Mouse (Mus musculus) small intestine, adult 2 months (tissue): Measurements from ENCODE around the gene Prkca. TPM values are rescaled to one million over a fixed set of nuclear protein-coding genes. Genes with fewer than 3 reads are reported as not detected.

Source experiments
- H3K27ac ChIP-seq: fragments of 200-500 bp; 2 replicates; pipeline ENCODE4 v1.5.1; 2012; ENCODE audit warnings: low read depth, low read length, control low read depth, inconsistent platforms; ENCODE audit not compliant: insufficient read depth
- H3K27me3 ChIP-seq: fragments of 200-500 bp; 2 replicates; pipeline ENCODE4 v1.6.1; 2012; ENCODE audit warnings: mild to moderate bottlenecking, moderate library complexity, low read length, inconsistent platforms; ENCODE audit not compliant: control insufficient read depth, insufficient read depth
- H3K36me3 ChIP-seq: fragments of 200-500 bp; 2 replicates; pipeline ENCODE4 v1.6.1; 2012; ENCODE audit warnings: mild to moderate bottlenecking, low read length, control low read depth, inconsistent platforms; ENCODE audit not compliant: control insufficient read depth, insufficient read depth
- H3K4me1 ChIP-seq: fragments of 200-500 bp; 2 replicates; pipeline ENCODE4 v1.6.1; 2012; ENCODE audit warnings: low read length, inconsistent platforms, mixed read lengths; ENCODE audit not compliant: control insufficient read depth, insufficient read depth, insufficient read length
- H3K4me3 ChIP-seq: fragments of 200-500 bp; 2 replicates; pipeline ENCODE4 v1.5.1; 2012; ENCODE audit warnings: low read depth, mild to moderate bottlenecking, control low read depth, inconsistent platforms, low read length, moderate library complexity
- CTCF ChIP-seq: fragments of 200-500 bp; IDR thresholded peaks from 2 replicates; pipeline ENCODE4 v1.5.1; 2012; ENCODE audit warnings: low read depth, mild to moderate bottlenecking, control low read depth, inconsistent platforms, low read length, moderate library complexity, mixed read lengths; ENCODE audit not compliant: insufficient replicate concordance, insufficient read length; ENCODE audit errors: extremely low read depth
- POLR2A ChIP-seq: fragments of 200-500 bp; IDR thresholded peaks from 2 replicates; pipeline ENCODE4 v1.6.1; 2012; ENCODE audit warnings: low read depth, mild to moderate bottlenecking, control low read depth, inconsistent platforms, low read length, moderate library complexity
- WGBS: fragments of 180-500 bp; shearing (Covaris S2); methylation state at CpG from one replicate; pipeline ENCODE4 v1.1.7; 2018; 5-methylcytosine and 5-hydroxymethylcytosine counted together
- polyA plus RNA-seq: library from polyadenylated mRNA; depleted of rRNA; stranded (reverse); fragments of >200 nt; gene quantifications from 2 replicates; pipeline ENCODE4 v1.2.3, GENCODE M21; 2012

Gene Prkca
- polyA plus RNA-seq, 1 experiment, result 13.9 TPM

- Histone ChIP-seq H3K27ac (no peak overlapping the region), H3K4me1 (peaks cover 2% of the 10 kb centered on the region; the same call in 1 of the 2 replicates), H3K36me3 (peaks cover 5% of the 10 kb centered on the region), H3K4me3 (no peak overlapping the region), H3K27me3 (no peaks in the 10 kb centered on the region)
- no peak for TF ChIP-seq CTCF
- TF ChIP-seq POLR2A, result no peak
- WGBS, result 94% methylated on average over 3 of the region's 3 CpGs
Observed at GRCm38 (mm10) chr11:108178258-108178657, 165.5 kb downstream of the Prkca start.

GRCm38 (mm10) chr11:108176715-108177114, 167.0 kb downstream of the Prkca start:
- Histone ChIP-seq H3K4me1 (peaks cover 2% of the 10 kb centered on the region; the same call in 1 of the 2 replicates), H3K27me3 (no peaks in the 10 kb centered on the region), H3K36me3 (peaks cover 1% of the 10 kb centered on the region; the same call in 1 of the 2 replicates), H3K4me3 (no peak overlapping the region), H3K27ac (no peak overlapping the region)
- WGBS, result 85% methylated on average over 5 of the region's 5 CpGs
- TF ChIP-seq POLR2A, result no peak
- no peak for TF ChIP-seq CTCF

- Histone ChIP-seq H3K4me3 (no peak overlapping the region), H3K4me1 (no peaks in the 10 kb centered on the region; the same call in 1 of the 2 replicates), H3K27me3 (no peaks in the 10 kb centered on the region), H3K27ac (no peak overlapping the region), H3K36me3 (no peaks in the 10 kb centered on the region)
- 94% methylated on average over 5 of the region's 5 CpGs for WGBS
- no peak for TF ChIP-seq CTCF
- TF ChIP-seq POLR2A, result no peak
Observed at GRCm38 (mm10) chr11:108171917-108172316, 171.8 kb downstream of the Prkca start.

GRCm38 (mm10) chr11:108171260-108171659, 172.5 kb downstream of the Prkca start:
- no peak overlapping the region for H3K4me3 ChIP-seq
- no peaks in the 10 kb centered on the region; the same call in 1 of the 2 replicates for H3K4me1 ChIP-seq
- TF ChIP-seq CTCF (no peak), POLR2A (no peak)
- no peaks in the 10 kb centered on the region for H3K27me3 ChIP-seq
- H3K36me3 ChIP-seq, result no peaks in the 10 kb centered on the region
- 99% methylated on average over 6 of the region's 6 CpGs for WGBS
- H3K27ac ChIP-seq, result no peak overlapping the region

- H3K36me3 ChIP-seq, result no peaks in the 10 kb centered on the region
Observed at GRCm38 (mm10) chr11:108170107-108170506, 173.6 kb downstream of the Prkca start.

GRCm38 (mm10) chr11:108165725-108166124, 178.0 kb downstream of the Prkca start:
- no peak overlapping the region for H3K27ac ChIP-seq

More at GRCm38 (mm10) chr11:108170107-108170506, 173.6 kb downstream of the Prkca start:
- TF ChIP-seq CTCF, result no peak
- TF ChIP-seq POLR2A, result no peak
- WGBS, result 90% methylated on average over 3 of the region's 3 CpGs
- H3K27ac ChIP-seq, result no peak overlapping the region
- no peak overlapping the region for H3K4me3 ChIP-seq
- no peaks in the 10 kb centered on the region for H3K27me3 ChIP-seq
- H3K4me1 ChIP-seq, result no peaks in the 10 kb centered on the region; the same call in 1 of the 2 replicates

GRCm38 (mm10) chr11:108162639-108163038, 181.1 kb downstream of the Prkca start:
- no peak overlapping the region for H3K27ac ChIP-seq
- H3K4me1 ChIP-seq, result no peaks in the 10 kb centered on the region
- 64% methylated on average over 1 of the region's 1 CpGs for WGBS
- H3K4me3 ChIP-seq, result no peak overlapping the region
- H3K27me3 ChIP-seq, result no peaks in the 10 kb centered on the region
- no peaks in the 10 kb centered on the region; the same call in 1 of the 2 replicates for H3K36me3 ChIP-seq
- TF ChIP-seq CTCF, result no peak
- TF ChIP-seq POLR2A, result no peak

More at GRCm38 (mm10) chr11:108165725-108166124, 178.0 kb downstream of the Prkca start:
- TF ChIP-seq POLR2A (no peak), CTCF (no peak)
- H3K27me3 ChIP-seq, result no peaks in the 10 kb centered on the region
- 75% methylated on average over 9 of the region's 9 CpGs for WGBS
- H3K4me1 ChIP-seq, result no peaks in the 10 kb centered on the region; the same call in 1 of the 2 replicates
- H3K36me3 ChIP-seq, result no peaks in the 10 kb centered on the region; the same call in 1 of the 2 replicates
- no peak overlapping the region for H3K4me3 ChIP-seq
